Mouse (Mus musculus) telencephalon, adult 2 months (tissue): ENCODE data around the gene Myo6.
"Not testable (repeated sequence)": the region's sequence is repeated elsewhere in the genome, so short reads cannot be mapped to it uniquely, and the experiment has no call there.

ENCODE experiments used
- DNase-seq: peaks from one replicate; pipeline ENCODE4 v3.0.0-alpha.2; 2011; ENCODE audit warnings: low read depth, low spot score

Myo6 gene

GRCm38 (mm10) chr9:80296086-80296485 is 131.3 kb downstream of the Myo6 start:
- DNase-seq, result no peak

- DNase-seq, result no peak
Measured at GRCm38 (mm10) chr9:80299031-80299430, 134.2 kb downstream of the Myo6 start.

GRCm38 (mm10) chr9:80303518-80303917 is 138.7 kb downstream of the Myo6 start:
- no peak for DNase-seq

GRCm38 (mm10) chr9:80306390-80306789 is 141.6 kb downstream of the Myo6 start:
- no peak for DNase-seq

GRCm38 (mm10) chr9:80306853-80307252 is 142.0 kb downstream of the Myo6 start:
- DNase-seq, result no peak

GRCm38 (mm10) chr9:80307629-80308028 is 142.8 kb downstream of the Myo6 start:
- DNase-seq, result no peak

- no peak for DNase-seq
Measured at GRCm38 (mm10) chr9:80313610-80314009, 148.8 kb downstream of the Myo6 start.

- no peak for DNase-seq
Measured at GRCm38 (mm10) chr9:80315922-80316321, 151.1 kb downstream of the Myo6 start.

GRCm38 (mm10) chr9:80318027-80318426 is 153.2 kb downstream of the Myo6 start:
- no peak for DNase-seq

- DNase-seq, result not testable (repeated sequence)
Measured at GRCm38 (mm10) chr9:80321051-80321887, 156.4 kb downstream of the Myo6 start.

GRCm38 (mm10) chr9:80332153-80332552 is 167.3 kb downstream of the Myo6 start:
- DNase-seq, result no peak

- DNase-seq, result no peak
Measured at GRCm38 (mm10) chr9:80333466-80333865, 168.6 kb downstream of the Myo6 start.

- DNase-seq, result no peak
Measured at GRCm38 (mm10) chr9:80333998-80334605, 169.3 kb downstream of the Myo6 start.

- DNase-seq, result no peak
Measured at GRCm38 (mm10) chr9:80335660-80336357, 171.0 kb downstream of the Myo6 start.

GRCm38 (mm10) chr9:80338026-80338425 is 173.2 kb downstream of the Myo6 start:
- DNase-seq, result no peak

GRCm38 (mm10) chr9:80340927-80341326 is 176.1 kb downstream of the Myo6 start:
- DNase-seq, result no peak

GRCm38 (mm10) chr9:80341756-80342155 is 176.9 kb downstream of the Myo6 start:
- no peak for DNase-seq

GRCm38 (mm10) chr9:80342520-80342919 is 177.7 kb downstream of the Myo6 start:
- no peak for DNase-seq

GRCm38 (mm10) chr9:80344451-80345000 is 179.7 kb downstream of the Myo6 start:
- no peak for DNase-seq

- DNase-seq, result no peak
Measured at GRCm38 (mm10) chr9:80351295-80351677, 186.5 kb downstream of the Myo6 start.

- no peak for DNase-seq
Measured at GRCm38 (mm10) chr9:80351678-80352331, 187.0 kb downstream of the Myo6 start.

GRCm38 (mm10) chr9:80360063-80360462 is 195.2 kb downstream of the Myo6 start:
- no peak for DNase-seq
